ENCODE assay signal across 24 mouse cellular contexts in the genomic region with DNA sequence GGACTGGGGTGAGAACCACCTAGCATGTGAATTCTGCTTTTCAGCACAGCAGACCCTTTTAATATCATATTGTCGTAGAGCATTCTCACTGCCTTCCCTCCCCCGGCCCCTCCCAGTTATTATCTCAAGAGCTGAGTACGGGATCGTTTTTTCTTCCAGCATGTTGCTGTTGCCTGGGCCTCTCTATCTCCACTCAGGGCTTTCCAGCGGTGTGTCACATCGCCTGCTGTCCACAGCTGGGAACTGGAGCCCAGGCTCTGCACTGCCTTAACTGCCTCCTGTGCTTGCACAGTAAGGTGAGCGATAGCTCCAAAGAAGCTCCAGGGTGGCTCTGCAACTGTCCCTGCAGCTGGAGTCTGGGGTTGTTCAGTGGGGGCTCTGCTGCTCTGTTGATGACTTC. TPM values are rescaled to one million over a fixed set of nuclear protein-coding genes. Genes with fewer than 3 reads are reported as not detected.
DNase-seq lines count a peak whose midpoint lies in the region; ATAC-seq and TF ChIP-seq lines count a peak whose summit lies in the region.
"Had no signal": no experiment of that assay in that cellular context is flagged by ENCODE, and none has a peak within 500 bp of the region (broad histone marks: within the 10 kb centered on the region; RNA-seq: fewer than 3 reads in every experiment).

No protein-coding gene starts in this region.

- ATAC-seq in heart, embryonic 13.5 days (ENCODE audit: extremely low read depth, insufficient number of reproducible peaks, low FRiP score, low TSS enrichment) = peak; percentile 47; the same call in 1 of the 2 replicates
- ATAC-seq in lung, embryonic 15.5 days (ENCODE audit: borderline replicate concordance, extremely low read depth, low FRiP score, low TSS enrichment) = peak; percentile 16; the same call in 1 of the 2 replicates
- peak; percentile 74 for ATAC-seq in liver, embryonic 14.5 days (ENCODE audit: insufficient read depth)
- ATAC-seq: forebrain, embryonic 16.5 days; intestine, embryonic 15.5 days had no signal

- H3K27ac ChIP-seq in heart, embryonic 13.5 days (replicated peaks) = no peak overlapping the region
- no peak overlapping the region for H3K27ac ChIP-seq in heart, embryonic 10.5 days
- no peak overlapping the region for H3K27ac ChIP-seq in lung, embryonic 15.5 days
- H3K27ac ChIP-seq in liver, embryonic 14.5 days = no peak overlapping the region
- H3K27ac ChIP-seq: embryonic facial prominence, embryonic 15.5 days; hindbrain, embryonic 14.5 days; intestine, embryonic 15.5 days; midbrain, embryonic 12.5 days; neural tube, embryonic 13.5 days had no signal

- TF ChIP-seq EP300 in liver, embryonic 14.5 days (IDR thresholded peaks at IDR 0.05; ENCODE audit: low read depth) = no peak

- DNase-seq in heart, embryonic 10.5 days (ENCODE audit: low spot score) = no peak
- DNase-seq in lung, postnatal 14 days = no peak
- DNase-seq in liver, embryonic 14.5 days (ENCODE audit: low read depth in 3 of 3, low spot score in 3 of 3) = peak in 2 of 3 experiments; percentile 35 to 38
- no peak for DNase-seq in thymus, postnatal 14 days
- no peak for DNase-seq in kidney, adult 11 months
- DNase-seq: adrenal gland, postnatal 25 days; cerebellum, adult 2 months; cerebellum, postnatal 36 days; gastrocnemius, postnatal 36 days; heart, postnatal 14 days; kidney, postnatal 10 days; lung, postnatal 36 days; right cerebral cortex, adult 18-20 months; thymus, postnatal 36 days had no signal

- H3K36me3 ChIP-seq in heart, embryonic 13.5 days = no peaks in the 10 kb centered on the region
- H3K36me3 ChIP-seq in heart, embryonic 10.5 days = no peaks in the 10 kb centered on the region
- no peaks in the 10 kb centered on the region for H3K36me3 ChIP-seq in lung, embryonic 15.5 days
- no peaks in the 10 kb centered on the region for H3K36me3 ChIP-seq in liver, embryonic 14.5 days (replicated peaks; ENCODE audit: control insufficient read depth, insufficient read depth, low read depth)
- H3K36me3 ChIP-seq: embryonic facial prominence, embryonic 15.5 days; G1E; intestine, embryonic 15.5 days; midbrain, embryonic 12.5 days; neural tube, embryonic 13.5 days had no signal

- peak; percentile 32; the same call in 1 of the 2 replicates for TF ChIP-seq CTCF in liver, embryonic 14.5 days (IDR thresholded peaks at IDR 0.05; ENCODE audit: low read depth)

- peaks cover 18% of the 10 kb centered on the region for H3K4me1 ChIP-seq in heart, embryonic 13.5 days
- H3K4me1 ChIP-seq in heart, embryonic 10.5 days = peaks cover 24% of the 10 kb centered on the region
- no peaks in the 10 kb centered on the region for H3K4me1 ChIP-seq in lung, embryonic 15.5 days
- H3K4me1 ChIP-seq in liver, embryonic 14.5 days (replicated peaks; ENCODE audit: control insufficient read depth in 2 of 2, insufficient read depth in 2 of 2, low read length in 1 of 2) = peaks cover 15 to 32% of the 10 kb centered on the region in 2 experiments
- H3K4me1 ChIP-seq: embryonic facial prominence, embryonic 15.5 days; intestine, embryonic 15.5 days; midbrain, embryonic 12.5 days; neural tube, embryonic 13.5 days had no signal

- H3K9me3 ChIP-seq in heart, embryonic 13.5 days = no peaks in the 10 kb centered on the region
- no peaks in the 10 kb centered on the region for H3K9me3 ChIP-seq in heart, embryonic 10.5 days
- H3K9me3 ChIP-seq in lung, embryonic 15.5 days = no peaks in the 10 kb centered on the region
- no peaks in the 10 kb centered on the region for H3K9me3 ChIP-seq in liver, embryonic 14.5 days (ENCODE audit: control insufficient read depth, low read length)
- H3K9me3 ChIP-seq: embryonic facial prominence, embryonic 15.5 days; G1E; intestine, embryonic 15.5 days; midbrain, embryonic 12.5 days; neural tube, embryonic 13.5 days had no signal

- no peak overlapping the region for H3K9ac ChIP-seq in heart, embryonic 13.5 days
- no peak overlapping the region for H3K9ac ChIP-seq in lung, embryonic 15.5 days
- H3K9ac ChIP-seq in liver, embryonic 14.5 days (replicated peaks) = no peak overlapping the region
- H3K9ac ChIP-seq: embryonic facial prominence, embryonic 15.5 days; hindbrain, embryonic 14.5 days; intestine, embryonic 15.5 days; midbrain, embryonic 12.5 days; neural tube, embryonic 13.5 days had no signal

- H3K27me3 ChIP-seq in heart, embryonic 13.5 days (replicated peaks) = 0 out of 2 replicates have a peak, but pooled peaks cover 4% of the 10 kb centered on the region
- H3K27me3 ChIP-seq in heart, embryonic 10.5 days (ENCODE audit: insufficient read depth, poor library complexity, severe bottlenecking) = no peaks in the 10 kb centered on the region
- no peaks in the 10 kb centered on the region for H3K27me3 ChIP-seq in lung, embryonic 15.5 days
- H3K27me3 ChIP-seq in liver, embryonic 14.5 days (ENCODE audit: control insufficient read depth, insufficient read depth, low read length) = no peaks in the 10 kb centered on the region
- H3K27me3 ChIP-seq: embryonic facial prominence, embryonic 15.5 days; intestine, embryonic 15.5 days; midbrain, embryonic 12.5 days; neural tube, embryonic 13.5 days had no signal

- H3K4me3 ChIP-seq in heart, embryonic 13.5 days = no peak overlapping the region
- H3K4me3 ChIP-seq in heart, embryonic 10.5 days = no peak overlapping the region
- H3K4me3 ChIP-seq in lung, embryonic 15.5 days = no peak overlapping the region
- no peak overlapping the region for H3K4me3 ChIP-seq in liver, embryonic 14.5 days (ENCODE audit: insufficient read depth in 1 of 2, low read depth in 2 of 2, low read length in 2 of 2)
- H3K4me3 ChIP-seq: embryonic facial prominence, embryonic 15.5 days; intestine, embryonic 15.5 days; midbrain, embryonic 12.5 days; neural tube, embryonic 13.5 days had no signal

- 0 out of 2 replicates have a peak overlapping the region, but pooled peaks have one; percentile 13 for H3K4me2 ChIP-seq in heart, embryonic 13.5 days
- no peak overlapping the region for H3K4me2 ChIP-seq in lung, embryonic 15.5 days
- peak overlapping the region; percentile 42 for H3K4me2 ChIP-seq in liver, embryonic 14.5 days (ENCODE audit: low read depth)
- H3K4me2 ChIP-seq: embryonic facial prominence, embryonic 15.5 days; hindbrain, embryonic 14.5 days; intestine, embryonic 15.5 days; midbrain, embryonic 12.5 days; neural tube, embryonic 13.5 days had no signal

- WGBS in heart, embryonic 13.5 days = 15% methylated on average over 7 of the region's 7 CpGs
- WGBS in heart, embryonic 10.5 days = 35% methylated on average over 7 of the region's 7 CpGs
- WGBS in lung, embryonic 15.5 days = 32% methylated on average over 7 of the region's 7 CpGs
- 17% methylated on average over 7 of the region's 7 CpGs for WGBS in liver, embryonic 14.5 days (ENCODE audit: insufficient replicate concordance)

RNA-seq across cellular contexts. Expression of gene Il2, which starts 28.6 kb away (rescaled TPM):
- polyA plus RNA-seq in heart, embryonic 13.5 days (2015; fragmentation: Nextera tagmentation; extraction: Ambion mirVana) = 0.23 and 0.27 TPM in 2 replicates
- polyA plus RNA-seq in heart, embryonic 10.5 days (2016; fragmentation: Nextera tagmentation; extraction: Ambion mirVana) = 0.17 and 0.24 TPM in 2 replicates
- 0.29 and 0.31 TPM in 2 replicates for polyA plus RNA-seq in lung, embryonic 15.5 days (2015; fragmentation: Nextera tagmentation; extraction: Ambion mirVana)
- polyA plus RNA-seq in liver, embryonic 14.5 days (2012; rRNA removed) = 0.03 and 0.05 TPM in 2 replicates
- 0.09 and 0.21 TPM in 2 replicates for polyA plus RNA-seq in liver, embryonic 14.5 days (2014; fragmentation: Nextera tagmentation; extraction: Ambion mirVana)
- polyA plus RNA-seq: G1E; liver, adult 2 months had no signal

Comparison
In these comparisons a context has a peak if more than half of its experiments do, and no peak if none do; other contexts are left out.
1. ATAC-seq: peak in every context shown above with its lines; median percentile 74 in liver, embryonic 14.5 days; 47 in heart, embryonic 13.5 days; 16 in lung, embryonic 15.5 days.
2. DNase-seq: peak in liver, embryonic 14.5 days (2 of 3); none in heart, embryonic 10.5 days (single experiment), lung, postnatal 14 days (single experiment), thymus, postnatal 14 days (single experiment) and kidney, adult 11 months (single experiment).